ENCODE assay signal across 8 mouse cellular contexts in genomic region chr15:97907801-97908751, GRCm38 (mm10). TPM values are rescaled to one million over a fixed set of nuclear protein-coding genes. Genes with fewer than 3 reads are reported as not detected.
A peak's percentile ranks its signal among the peaks of the same experiment; 100 is the strongest.
DNase-seq lines count a peak whose midpoint lies in the region; ATAC-seq and TF ChIP-seq lines count a peak whose summit lies in the region.

No protein-coding gene starts in this region.

- intact Hi-C loops in heart, postnatal 14 days (cut with DNase I), result loop anchor here (5.0 kb wide), 1 partner anchor 44 kb away; no protein-coding TSS in a partner anchor

- TF ChIP-seq CTCF in C2C12 (IDR thresholded peaks at IDR 0.05; ENCODE audit: control insufficient read depth, insufficient read depth, insufficient read length), result no peak

- H3K4me3 ChIP-seq in C2C12 (ENCODE audit: insufficient read depth, poor library complexity, severe bottlenecking), result peak overlapping the region; percentile 56
- peak overlapping the region; percentile 39 for H3K4me3 ChIP-seq in limb, embryonic 11.5 days (ENCODE audit: low read depth, low read length)
- H3K4me3 ChIP-seq in midbrain, embryonic 12.5 days, result peak overlapping the region; percentile 45

- H3K79me3 ChIP-seq in C2C12 (ENCODE audit: low read depth), result peaks cover 7% of the 10 kb centered on the region

- no peaks in the 10 kb centered on the region for H3K9me3 ChIP-seq in limb, embryonic 11.5 days (ENCODE audit: control insufficient read depth, low read length)
- no peaks in the 10 kb centered on the region for H3K9me3 ChIP-seq in midbrain, embryonic 12.5 days

- peak; percentile 66 for ATAC-seq in erythroblast, adult 5-6 weeks (replicated peaks; ENCODE audit: low FRiP score, poor library complexity, severe bottlenecking)
- peak; percentile 78 for ATAC-seq in limb, embryonic 11.5 days (ENCODE audit: insufficient number of reproducible peaks, low FRiP score, low TSS enrichment, low read depth)
- ATAC-seq in midbrain, embryonic 12.5 days (ENCODE audit: low FRiP score, low read depth), result peak; percentile 84

- DNase-seq in adipocyte (ENCODE audit: low spot score), result peak; percentile 68
- DNase-seq in heart, postnatal 14 days, result peak; percentile 51 to 53
- peak; percentile 81 for DNase-seq in limb, embryonic 11.5 days (ENCODE audit: low spot score)
- peak; percentile 65 to 86 for DNase-seq in spleen, postnatal 4 days (ENCODE audit: low spot score in 2 of 2)
- no peak for DNase-seq in right cerebral cortex, postnatal 10 days (ENCODE audit: low spot score in 2 of 2)

- H3K27me3 ChIP-seq in C2C12 (ENCODE audit: control insufficient read depth, insufficient read depth, insufficient read length), result no peaks in the 10 kb centered on the region
- peaks cover 13% of the 10 kb centered on the region; the same call in 1 of the 2 replicates for H3K27me3 ChIP-seq in limb, embryonic 11.5 days (ENCODE audit: control insufficient read depth, insufficient read depth, low read length)
- H3K27me3 ChIP-seq in midbrain, embryonic 12.5 days, result peaks cover 57% of the 10 kb centered on the region

- peaks cover 7% of the 10 kb centered on the region; the same call in 1 of the 2 replicates for H3K4me1 ChIP-seq in limb, embryonic 11.5 days (ENCODE audit: control insufficient read depth, insufficient read depth, low read length)
- peaks cover 10% of the 10 kb centered on the region for H3K4me1 ChIP-seq in midbrain, embryonic 12.5 days

- no peak overlapping the region for H3K27ac ChIP-seq in limb, embryonic 11.5 days (replicated peaks; ENCODE audit: low read depth, low read length)
- H3K27ac ChIP-seq in midbrain, embryonic 12.5 days (replicated peaks), result no peak overlapping the region

- no peaks in the 10 kb centered on the region for H3K36me3 ChIP-seq in C2C12 (ENCODE audit: control insufficient read depth, insufficient read depth)
- H3K36me3 ChIP-seq in limb, embryonic 11.5 days (ENCODE audit: control insufficient read depth, insufficient read depth, low read length), result no peaks in the 10 kb centered on the region
- H3K36me3 ChIP-seq in midbrain, embryonic 12.5 days, result no peaks in the 10 kb centered on the region

- peak overlapping the region; percentile 81 for H3K4me2 ChIP-seq in limb, embryonic 11.5 days (ENCODE audit: low read depth, severe bottlenecking)
- peak overlapping the region; percentile 76 for H3K4me2 ChIP-seq in midbrain, embryonic 12.5 days (replicated peaks)

- H3K9ac ChIP-seq in limb, embryonic 11.5 days (ENCODE audit: low read length), result no peak overlapping the region
- H3K9ac ChIP-seq in midbrain, embryonic 12.5 days (replicated peaks), result peak overlapping the region; percentile 43; the same call in 1 of the 2 replicates

- peak overlapping the region; percentile 61 for H3ac ChIP-seq in C2C12 (ENCODE audit: control insufficient read depth, insufficient read length, low read depth)

- H3K79me2 ChIP-seq in C2C12 (ENCODE audit: control insufficient read depth, insufficient read depth), result peaks cover 30% of the 10 kb centered on the region

- 1% methylated on average over 59 of the region's 59 CpGs for WGBS in limb, embryonic 11.5 days
- 1% methylated on average over 58 of the region's 59 CpGs for WGBS in midbrain, embryonic 12.5 days

TF ChIP-seq in C2C12, 6 proteins besides CTCF, POLR2A, EP300 and RAD21:
- TF ChIP-seq FOSL1 (IDR thresholded peaks at IDR 0.05; ENCODE audit: insufficient read depth, low read length, poor library complexity, severe bottlenecking) (no peak), MAX (IDR thresholded peaks at IDR 0.05) (no peak), MYOG (IDR thresholded peaks at IDR 0.05; ENCODE audit: control insufficient read depth, extremely low read depth, insufficient read length) (no peak), USF1 (IDR thresholded peaks at IDR 0.05; ENCODE audit: low read depth) (no peak), MYOD1 (IDR thresholded peaks at IDR 0.05; ENCODE audit: control insufficient read depth, insufficient read length, low read depth) (no peak), CEBPB (IDR thresholded peaks at IDR 0.05; ENCODE audit: low read depth) (no peak)
TF ChIP-seq in C2C12: peak in this region for 0.

RNA-seq across cellular contexts. Expression of gene Vdr, which starts 2.4 kb away (rescaled TPM):
- 3.0 TPM for polyA plus RNA-seq in C2C12 (2012; fragmentation: generic; extraction: Trizol)
- total RNA-seq in erythroblast, adult 5-6 weeks (2015; ENCODE audit: low replicate concordance), result 0.19 and 0.21 TPM in 2 replicates
- total RNA-seq in erythroblast, adult 5-6 weeks (2017; ENCODE audit: low replicate concordance), result 0.26 TPM in 1 of 2 replicates, not detected in the other
- total RNA-seq in heart, postnatal 14 days (2021), result 1 to 10 TPM; 1.3 to 1.9 TPM
- 0.18 and 0.25 TPM in 2 replicates for polyA plus RNA-seq in limb, embryonic 11.5 days (2014; fragmentation: Nextera tagmentation; extraction: Ambion mirVana)
- polyA plus RNA-seq in midbrain, embryonic 12.5 days (2016; fragmentation: Nextera tagmentation; extraction: Ambion mirVana), result 0.24 TPM in 1 of 2 replicates, not detected in the other

RNA-seq across cellular contexts. Expression of gene Tmem106c, which starts 55.9 kb away (rescaled TPM):
- polyA plus RNA-seq in C2C12 (2012; fragmentation: generic; extraction: Trizol), result 7.6 TPM
- total RNA-seq in erythroblast, adult 5-6 weeks (2015; ENCODE audit: low replicate concordance), result 8.2 and 18.3 TPM in 2 replicates
- total RNA-seq in erythroblast, adult 5-6 weeks (2017; ENCODE audit: low replicate concordance), result 1.4 and 4.3 TPM in 2 replicates
- total RNA-seq in heart, postnatal 14 days (2021), result 10 to 100 TPM; 12.4 to 12.7 TPM
- polyA plus RNA-seq in limb, embryonic 11.5 days (2014; fragmentation: Nextera tagmentation; extraction: Ambion mirVana), result 34.7 and 36.8 TPM in 2 replicates
- 52.8 and 58.2 TPM in 2 replicates for polyA plus RNA-seq in midbrain, embryonic 12.5 days (2016; fragmentation: Nextera tagmentation; extraction: Ambion mirVana)

Comparison
In these comparisons a context has a peak if more than half of its experiments do, and no peak if none do; other contexts are left out.
1. DNase-seq: peak in adipocyte (single experiment), heart, postnatal 14 days (2 of 2), limb, embryonic 11.5 days (single experiment) and spleen, postnatal 4 days (2 of 2); none in right cerebral cortex, postnatal 10 days (0 of 2).
2. Peak in every context shown above with its lines, with median percentiles within 50 percentile points of each other: H3K4me3 ChIP-seq and ATAC-seq.